Mouse (Mus musculus): ENCODE data around the gene Gm5890.
"Not testable (repeated sequence)": the region's sequence is repeated elsewhere in the genome, so short reads cannot be mapped to it uniquely, and the experiment has no call there.

Gene Gm5890

GRCm38 (mm10) chr7:20262734-20263133 is at the start of gene Gm5890:
TSS of gene Gm5890 (minus strand) at chr7:20262834.
- not testable (repeated sequence) for ATAC-seq (ENCODE audit: insufficient number of reproducible peaks, low FRiP score, low TSS enrichment)

- not testable (repeated sequence) for ATAC-seq (ENCODE audit: insufficient number of reproducible peaks, low FRiP score, low TSS enrichment)
Observed at GRCm38 (mm10) chr7:20233728-20234127, 28.9 kb downstream of the Gm5890 start, which contains the start of gene Gm4498. TSS of gene Gm4498 (minus strand) at chr7:20233828.
